Mouse (Mus musculus): ENCODE results near the gene Rhox8. TPM values are rescaled to one million over a fixed set of nuclear protein-coding genes. Genes with fewer than 3 reads are reported as not detected.
"Not testable (repeated sequence)": the region's sequence is repeated elsewhere in the genome, so short reads cannot be mapped to it uniquely, and the experiment has no call there.

Gene Rhox8
- not detected in 2 replicates for polyA plus RNA-seq (2014; fragmentation: Nextera tagmentation; extraction: Ambion mirVana)

DNA sequence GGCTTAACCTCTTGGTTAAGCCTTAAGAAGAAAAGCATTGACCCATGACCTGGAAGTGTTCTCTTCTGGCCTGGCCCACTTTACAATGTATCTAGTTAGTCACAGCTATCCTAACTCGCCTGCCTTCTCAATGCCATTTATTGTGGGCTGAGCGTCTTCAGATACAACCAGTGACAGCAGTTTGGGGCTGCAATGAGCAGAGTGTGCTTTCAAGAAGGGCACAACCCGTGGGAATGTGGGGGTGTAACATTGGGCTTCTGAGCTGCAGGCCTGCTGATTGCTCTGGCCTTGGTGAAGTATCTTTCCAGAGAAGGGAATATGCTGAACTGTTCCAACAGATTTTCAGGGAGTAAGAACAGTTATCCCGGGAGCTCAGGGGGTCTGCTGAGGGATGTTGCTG, at the start of gene Rhox8:
Rhox8 (minus strand) TSS at position 101 of the 400 bp plus-strand sequence.
- Histone ChIP-seq H3K27ac (ENCODE audit: low read depth, low read length) (no peak within 1 kb of the TSS), H3K9me3 (ENCODE audit: control insufficient read depth, low read length) (no peaks in the 10 kb centered on the region), H3K4me2 (ENCODE audit: low read depth, low read length) (no peak within 1 kb of the TSS), H3K4me3 (ENCODE audit: low read depth, low read length) (no peak within 1 kb of the TSS), H3K9ac (replicated peaks; ENCODE audit: low read depth, low read length) (no peak within 1 kb of the TSS), H3K27me3 (ENCODE audit: control insufficient read depth, insufficient read depth, low read length) (no peaks in the 10 kb centered on the region), H3K36me3 (ENCODE audit: control insufficient read depth, insufficient read depth, low read length) (no peaks in the 10 kb centered on the region), H3K4me1 (ENCODE audit: control insufficient read depth, insufficient read depth, low read length) (no peaks in the 10 kb centered on the region)
- no peak for ATAC-seq (ENCODE audit: low read depth)
- 67% methylated on average over 4 of the region's 4 CpGs for WGBS

DNA sequence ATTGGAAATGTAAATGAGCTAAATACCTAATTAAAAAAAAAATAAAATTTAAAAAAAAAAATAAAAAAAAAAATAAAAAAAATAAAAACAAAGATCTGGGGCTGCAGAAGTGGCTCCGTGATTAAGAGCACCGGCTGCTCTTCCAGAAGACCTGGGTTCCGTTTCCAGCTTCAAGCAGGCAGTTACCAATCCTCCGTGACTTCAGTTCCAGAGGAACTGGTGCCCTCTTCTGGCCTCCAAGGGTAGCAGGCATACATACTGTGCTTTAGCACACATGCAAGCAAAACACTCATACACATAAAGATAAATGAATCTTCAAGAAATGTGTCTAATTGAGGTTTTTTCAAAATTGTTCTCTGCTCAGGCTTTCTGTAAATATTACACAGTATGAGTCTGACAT, 37.6 kb upstream of the Rhox8 start:
- H3K4me3 ChIP-seq (ENCODE audit: low read depth, low read length): no peak overlapping the region
- H3K4me2 ChIP-seq (ENCODE audit: low read depth, low read length): no peak overlapping the region
- H3K27ac ChIP-seq (ENCODE audit: low read depth, low read length): no peak overlapping the region
- no peaks in the 10 kb centered on the region for H3K9me3 ChIP-seq (ENCODE audit: control insufficient read depth, low read length)
- no peak for ATAC-seq (ENCODE audit: low read depth)
- no peak overlapping the region for H3K9ac ChIP-seq (replicated peaks; ENCODE audit: low read depth, low read length)
- H3K27me3 ChIP-seq (ENCODE audit: control insufficient read depth, insufficient read depth, low read length): no peaks in the 10 kb centered on the region
- 78% methylated on average over 4 of the region's 4 CpGs for WGBS
- no peaks in the 10 kb centered on the region for H3K4me1 ChIP-seq (ENCODE audit: control insufficient read depth, insufficient read depth, low read length)
- H3K36me3 ChIP-seq (ENCODE audit: control insufficient read depth, insufficient read depth, low read length): no peaks in the 10 kb centered on the region

DNA sequence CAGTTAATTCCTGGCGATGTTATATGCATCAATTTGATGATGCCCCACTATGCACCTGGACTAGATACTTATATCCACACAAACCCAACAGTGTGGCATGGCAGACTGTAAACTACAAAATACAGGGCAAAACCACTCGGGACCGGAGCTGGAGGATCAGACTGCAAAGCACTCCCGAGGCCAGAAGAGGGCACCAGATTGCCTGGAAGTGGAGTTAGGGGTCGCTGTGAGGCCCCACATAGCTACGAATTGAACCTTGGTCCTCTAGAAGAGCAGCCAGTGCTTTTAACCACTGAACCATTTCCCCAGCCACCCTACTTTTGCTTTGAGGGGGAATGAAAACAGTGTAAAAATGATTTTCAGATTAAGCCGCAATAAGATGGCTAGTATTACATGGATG, 29.8 kb upstream of the Rhox8 start:
- Histone ChIP-seq H3K27ac (ENCODE audit: low read depth, low read length) (no peak overlapping the region), H3K4me3 (ENCODE audit: low read depth, low read length) (no peak overlapping the region), H3K9me3 (ENCODE audit: control insufficient read depth, low read length) (no peaks in the 10 kb centered on the region), H3K4me2 (ENCODE audit: low read depth, low read length) (no peak overlapping the region), H3K27me3 (ENCODE audit: control insufficient read depth, insufficient read depth, low read length) (no peaks in the 10 kb centered on the region), H3K9ac (replicated peaks; ENCODE audit: low read depth, low read length) (no peak overlapping the region), H3K36me3 (ENCODE audit: control insufficient read depth, insufficient read depth, low read length) (no peaks in the 10 kb centered on the region), H3K4me1 (ENCODE audit: control insufficient read depth, insufficient read depth, low read length) (no peaks in the 10 kb centered on the region)
- no peak for ATAC-seq (ENCODE audit: low read depth)
- WGBS: 53% methylated on average over 7 of the region's 7 CpGs

DNA sequence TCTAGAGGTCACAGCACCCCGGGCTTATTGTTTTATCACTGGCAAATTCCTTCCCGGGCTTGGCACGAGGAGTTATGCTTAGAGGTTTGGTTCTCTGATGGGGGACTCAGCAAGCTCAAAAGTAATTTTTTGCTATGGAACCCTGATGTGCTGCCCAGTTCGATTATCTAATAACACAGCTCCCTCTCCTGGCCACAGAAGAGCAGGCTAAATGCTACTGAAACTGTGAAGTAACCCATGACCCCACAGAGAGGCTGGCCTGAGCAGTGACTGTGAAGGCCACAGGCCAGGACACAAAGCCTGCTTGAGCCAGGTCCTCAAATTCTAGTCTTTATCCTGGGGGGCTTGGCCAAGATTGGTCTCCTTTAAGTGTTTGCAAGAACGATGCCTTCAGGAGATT, 25.0 kb upstream of the Rhox8 start:
- 77% methylated on average over 5 of the region's 5 CpGs for WGBS

DNA sequence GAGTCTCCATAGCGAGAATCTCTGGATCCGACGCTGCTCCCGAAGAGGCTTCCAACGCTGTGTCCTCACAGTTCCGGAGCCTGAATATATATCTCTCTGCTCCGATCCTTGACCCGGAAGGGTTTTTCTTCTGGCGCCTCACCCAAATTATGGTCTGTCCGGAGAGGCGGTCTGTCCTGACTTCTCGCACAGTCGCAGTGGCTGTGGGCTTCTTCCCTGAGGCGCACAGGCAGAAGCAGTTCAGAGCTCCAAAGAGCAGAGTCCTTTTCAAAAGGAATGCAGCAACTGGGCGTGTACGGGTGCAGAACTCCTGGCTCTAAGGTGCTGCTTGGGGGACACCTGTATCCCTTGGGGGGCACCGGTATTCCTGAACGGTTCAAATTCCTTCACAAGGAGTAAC, 22.9 kb upstream of the Rhox8 start, which contains the start of gene Rhox9:
Rhox9 (minus strand) TSS at position 101 of the 400 bp plus-strand sequence.
- H3K4me2 ChIP-seq (ENCODE audit: low read depth, low read length); H3K9ac ChIP-seq (replicated peaks; ENCODE audit: low read depth, low read length); H3K4me1 ChIP-seq (ENCODE audit: control insufficient read depth, insufficient read depth, low read length); H3K27ac ChIP-seq (ENCODE audit: low read depth, low read length); H3K9me3 ChIP-seq (ENCODE audit: control insufficient read depth, low read length); H3K27me3 ChIP-seq (ENCODE audit: control insufficient read depth, insufficient read depth, low read length); H3K36me3 ChIP-seq (ENCODE audit: control insufficient read depth, insufficient read depth, low read length); H3K4me3 ChIP-seq (ENCODE audit: low read depth, low read length); ATAC-seq (ENCODE audit: low read depth): not testable (repeated sequence)
- 95% methylated on average over 9 of the region's 18 CpGs for WGBS

More for the DNA sequence above, 25.0 kb upstream of the Rhox8 start:
- no peak overlapping the region for H3K4me3 ChIP-seq (ENCODE audit: low read depth, low read length)
- ATAC-seq (ENCODE audit: low read depth): no peak
- no peak overlapping the region for H3K4me2 ChIP-seq (ENCODE audit: low read depth, low read length)
- no peaks in the 10 kb centered on the region for H3K36me3 ChIP-seq (ENCODE audit: control insufficient read depth, insufficient read depth, low read length)
- no peak overlapping the region for H3K27ac ChIP-seq (ENCODE audit: low read depth, low read length)
- H3K27me3 ChIP-seq (ENCODE audit: control insufficient read depth, insufficient read depth, low read length): no peaks in the 10 kb centered on the region
- H3K4me1 ChIP-seq (ENCODE audit: control insufficient read depth, insufficient read depth, low read length): no peaks in the 10 kb centered on the region
- no peak overlapping the region for H3K9ac ChIP-seq (replicated peaks; ENCODE audit: low read depth, low read length)
- H3K9me3 ChIP-seq (ENCODE audit: control insufficient read depth, low read length): no peaks in the 10 kb centered on the region

DNA sequence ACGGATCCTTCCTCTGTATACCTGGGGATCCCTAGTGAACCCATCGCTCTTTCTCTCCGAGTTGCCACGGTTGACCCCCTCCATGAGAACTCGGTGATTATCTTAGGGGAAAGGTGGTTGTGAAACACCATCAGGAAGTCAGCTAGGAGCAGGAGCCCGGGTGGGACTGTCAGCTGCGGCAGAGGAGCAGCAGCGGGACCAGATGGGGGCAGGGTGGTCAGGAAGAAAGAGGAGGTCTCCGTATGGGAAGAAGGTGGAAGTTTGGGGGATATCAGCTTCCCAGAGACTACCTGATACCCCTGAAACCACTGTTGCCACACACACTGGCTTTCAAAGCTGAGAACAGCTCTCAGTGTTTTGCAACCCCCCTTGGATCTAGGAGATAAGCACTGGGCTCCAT, 18.4 kb upstream of the Rhox8 start, which contains the start of gene Rhox7b:
Rhox7b (minus strand) TSS at position 101 of the 400 bp plus-strand sequence.
- H3K27ac ChIP-seq (ENCODE audit: low read depth, low read length); H3K27me3 ChIP-seq (ENCODE audit: control insufficient read depth, insufficient read depth, low read length); H3K4me2 ChIP-seq (ENCODE audit: low read depth, low read length); H3K9ac ChIP-seq (replicated peaks; ENCODE audit: low read depth, low read length); H3K4me3 ChIP-seq (ENCODE audit: low read depth, low read length); H3K4me1 ChIP-seq (ENCODE audit: control insufficient read depth, insufficient read depth, low read length); H3K36me3 ChIP-seq (ENCODE audit: control insufficient read depth, insufficient read depth, low read length); H3K9me3 ChIP-seq (ENCODE audit: control insufficient read depth, low read length); ATAC-seq (ENCODE audit: low read depth): not testable (repeated sequence)
- 88% methylated on average over 9 of the region's 9 CpGs for WGBS

DNA sequence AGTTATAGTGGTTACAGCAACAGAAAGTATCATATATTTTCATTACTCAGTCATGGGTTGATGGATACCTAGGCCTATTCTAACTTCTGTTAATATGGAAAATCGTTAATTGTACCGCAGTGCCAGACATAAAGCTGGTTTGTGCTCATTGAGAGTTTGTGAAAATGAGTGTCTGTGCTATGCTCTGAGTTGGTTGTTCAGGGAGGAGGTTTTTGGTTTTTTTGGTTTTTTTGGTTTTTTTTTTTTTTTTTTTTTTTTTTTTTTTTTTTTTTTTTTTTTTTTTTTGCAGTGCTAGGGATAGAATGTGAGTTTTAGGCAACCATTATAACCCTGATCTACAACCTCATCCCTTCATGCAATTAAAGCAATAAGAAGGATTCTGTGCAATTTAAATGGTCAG, 7.1 kb downstream of the Rhox8 start:
- H3K9me3 ChIP-seq (ENCODE audit: control insufficient read depth, low read length): no peaks in the 10 kb centered on the region
- H3K9ac ChIP-seq (replicated peaks; ENCODE audit: low read depth, low read length): no peak overlapping the region
- no peak for ATAC-seq (ENCODE audit: low read depth)
- no peak overlapping the region for H3K4me2 ChIP-seq (ENCODE audit: low read depth, low read length)
- 94% methylated on average over 2 of the region's 2 CpGs for WGBS
- no peak overlapping the region for H3K27ac ChIP-seq (ENCODE audit: low read depth, low read length)
- H3K27me3 ChIP-seq (ENCODE audit: control insufficient read depth, insufficient read depth, low read length): no peaks in the 10 kb centered on the region
- no peaks in the 10 kb centered on the region for H3K4me1 ChIP-seq (ENCODE audit: control insufficient read depth, insufficient read depth, low read length)
- no peak overlapping the region for H3K4me3 ChIP-seq (ENCODE audit: low read depth, low read length)
- no peaks in the 10 kb centered on the region for H3K36me3 ChIP-seq (ENCODE audit: control insufficient read depth, insufficient read depth, low read length)

DNA sequence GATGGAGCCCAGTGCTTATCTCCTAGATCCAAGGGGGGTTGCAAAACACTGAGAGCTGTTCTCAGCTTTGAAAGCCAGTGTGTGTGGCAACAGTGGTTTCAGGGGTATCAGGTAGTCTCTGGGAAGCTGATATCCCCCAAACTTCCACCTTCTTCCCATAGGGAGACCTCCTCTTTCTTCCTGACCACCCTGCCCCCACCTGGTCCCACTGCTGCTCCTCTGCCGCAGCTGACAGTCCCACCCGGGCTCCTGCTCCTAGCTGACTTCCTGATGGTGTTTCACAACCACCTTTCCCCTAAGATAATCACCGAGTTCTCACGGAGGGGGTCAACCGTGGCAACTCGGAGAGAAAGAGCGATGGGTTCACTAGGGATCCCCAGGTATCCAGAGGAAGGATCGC, 47.4 kb downstream of the Rhox8 start, which contains the start of gene Rhox7a:
Rhox7a (plus strand) TSS at position 301 of the 400 bp plus-strand sequence.
- not testable (repeated sequence) for H3K36me3 ChIP-seq (ENCODE audit: control insufficient read depth, insufficient read depth, low read length); H3K4me2 ChIP-seq (ENCODE audit: low read depth, low read length); H3K27ac ChIP-seq (ENCODE audit: low read depth, low read length); H3K4me1 ChIP-seq (ENCODE audit: control insufficient read depth, insufficient read depth, low read length); H3K9me3 ChIP-seq (ENCODE audit: control insufficient read depth, low read length); H3K4me3 ChIP-seq (ENCODE audit: low read depth, low read length); ATAC-seq (ENCODE audit: low read depth); H3K9ac ChIP-seq (replicated peaks; ENCODE audit: low read depth, low read length); H3K27me3 ChIP-seq (ENCODE audit: control insufficient read depth, insufficient read depth, low read length)
- 87% methylated on average over 8 of the region's 8 CpGs for WGBS

DNA sequence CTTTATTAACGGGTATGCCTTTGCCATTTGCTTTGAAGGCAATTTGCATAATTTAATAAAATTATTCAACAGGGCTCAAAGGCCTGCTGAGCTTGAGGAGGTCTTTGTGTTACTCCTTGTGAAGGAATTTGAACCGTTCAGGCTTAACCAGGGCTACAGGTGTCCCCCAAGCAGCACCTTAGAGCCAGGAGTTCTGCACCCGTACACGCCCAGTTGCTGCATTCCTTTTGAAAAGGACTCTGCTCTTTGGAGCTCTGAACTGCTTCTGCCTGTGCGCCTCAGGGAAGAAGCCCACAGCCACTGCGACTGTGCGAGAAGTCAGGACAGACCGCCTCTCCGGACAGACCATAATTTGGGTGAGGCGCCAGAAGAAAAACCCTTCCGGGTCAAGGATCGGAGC, 52.1 kb downstream of the Rhox8 start, which contains the start of gene Rhox6:
Rhox6 (plus strand) TSS at position 301 of the 400 bp plus-strand sequence.
- not testable (repeated sequence) for H3K36me3 ChIP-seq (ENCODE audit: control insufficient read depth, insufficient read depth, low read length); H3K4me2 ChIP-seq (ENCODE audit: low read depth, low read length); H3K9ac ChIP-seq (replicated peaks; ENCODE audit: low read depth, low read length); ATAC-seq (ENCODE audit: low read depth); H3K27me3 ChIP-seq (ENCODE audit: control insufficient read depth, insufficient read depth, low read length); H3K9me3 ChIP-seq (ENCODE audit: control insufficient read depth, low read length); H3K27ac ChIP-seq (ENCODE audit: low read depth, low read length); H3K4me1 ChIP-seq (ENCODE audit: control insufficient read depth, insufficient read depth, low read length); H3K4me3 ChIP-seq (ENCODE audit: low read depth, low read length)
- 92% methylated on average over 4 of the region's 12 CpGs for WGBS

Measured in neural tube, embryonic 14.5 days (tissue).